In genomic region chr15:89557179-89557995, GRCm38 (mm10) we compare ENCODE assay signal across 7 mouse cellular contexts. TPM values are rescaled to one million over a fixed set of nuclear protein-coding genes. Genes with fewer than 3 reads are reported as not detected.
DNase-seq lines count a peak whose midpoint lies in the region; ATAC-seq lines count a peak whose summit lies in the region.

No protein-coding gene starts in this region.

- H3K27me3 ChIP-seq in kidney, embryonic 16.5 days (ENCODE audit: insufficient read depth, low read length) = peaks cover 33% of the 10 kb centered on the region
- H3K27me3 ChIP-seq in forebrain, embryonic 10.5 days (ENCODE audit: poor library complexity, severe bottlenecking) = peaks cover 56% of the 10 kb centered on the region
- peaks cover 30% of the 10 kb centered on the region for H3K27me3 ChIP-seq in hindbrain, embryonic 15.5 days
- H3K27me3 ChIP-seq in neural tube, embryonic 11.5 days (ENCODE audit: control insufficient read depth, insufficient read depth, low read length) = peaks cover 36% of the 10 kb centered on the region

- peaks cover 25% of the 10 kb centered on the region for H3K4me1 ChIP-seq in kidney, embryonic 16.5 days (ENCODE audit: insufficient read depth, low read length)
- H3K4me1 ChIP-seq in forebrain, embryonic 10.5 days = peaks cover 38% of the 10 kb centered on the region
- peaks cover 23% of the 10 kb centered on the region for H3K4me1 ChIP-seq in hindbrain, embryonic 15.5 days (replicated peaks)
- peaks cover 7% of the 10 kb centered on the region for H3K4me1 ChIP-seq in neural tube, embryonic 11.5 days (ENCODE audit: control insufficient read depth, insufficient read depth, low read length)

- no peaks in the 10 kb centered on the region for H3K9me3 ChIP-seq in kidney, embryonic 16.5 days (ENCODE audit: low read length)
- H3K9me3 ChIP-seq in forebrain, embryonic 10.5 days = no peaks in the 10 kb centered on the region
- H3K9me3 ChIP-seq in hindbrain, embryonic 15.5 days = no peaks in the 10 kb centered on the region
- no peaks in the 10 kb centered on the region for H3K9me3 ChIP-seq in neural tube, embryonic 11.5 days (ENCODE audit: control insufficient read depth, low read length)

- no peaks in the 10 kb centered on the region for H3K36me3 ChIP-seq in kidney, embryonic 16.5 days (ENCODE audit: insufficient read depth, low read length)
- H3K36me3 ChIP-seq in forebrain, embryonic 10.5 days (replicated peaks) = 0 out of 2 replicates have a peak, but pooled peaks cover 2% of the 10 kb centered on the region
- no peaks in the 10 kb centered on the region for H3K36me3 ChIP-seq in hindbrain, embryonic 15.5 days
- H3K36me3 ChIP-seq in neural tube, embryonic 11.5 days (ENCODE audit: control insufficient read depth, insufficient read depth, low read length) = no peaks in the 10 kb centered on the region

- no peak overlapping the region for H3K9ac ChIP-seq in kidney, embryonic 16.5 days (replicated peaks; ENCODE audit: low read length)
- H3K9ac ChIP-seq in hindbrain, embryonic 15.5 days = no peak overlapping the region
- H3K9ac ChIP-seq in neural tube, embryonic 11.5 days (ENCODE audit: low read length) = no peak overlapping the region

- H3K4me3 ChIP-seq in kidney, embryonic 16.5 days (ENCODE audit: low read length) = peak overlapping the region; percentile 33
- peak overlapping the region; percentile 42 for H3K4me3 ChIP-seq in forebrain, embryonic 10.5 days
- peak overlapping the region; percentile 8; the same call in 1 of the 2 replicates for H3K4me3 ChIP-seq in hindbrain, embryonic 15.5 days
- peak overlapping the region; percentile 25 for H3K4me3 ChIP-seq in neural tube, embryonic 11.5 days (ENCODE audit: low read depth, low read length)

- no peak overlapping the region for H3K27ac ChIP-seq in kidney, embryonic 16.5 days (ENCODE audit: low read length)
- H3K27ac ChIP-seq in forebrain, embryonic 10.5 days = no peak overlapping the region
- H3K27ac ChIP-seq in hindbrain, embryonic 15.5 days (replicated peaks) = no peak overlapping the region
- no peak overlapping the region for H3K27ac ChIP-seq in neural tube, embryonic 11.5 days (ENCODE audit: low read depth, low read length)

- no peak for ATAC-seq in kidney, embryonic 16.5 days (ENCODE audit: low FRiP score, low TSS enrichment)
- ATAC-seq in hindbrain, embryonic 15.5 days (ENCODE audit: low FRiP score, low read depth) = peak; percentile 39; the same call in 1 of the 2 replicates
- ATAC-seq in neural tube, embryonic 11.5 days (ENCODE audit: insufficient read depth, low FRiP score, low TSS enrichment) = no peak; the same call in 1 of the 2 replicates
- ATAC-seq in activated CD4-positive, CD25-positive, alpha-beta regulatory T cell, adult 4 months = no peak

- peak overlapping the region; percentile 54 for H3K4me2 ChIP-seq in kidney, embryonic 16.5 days (replicated peaks; ENCODE audit: low read depth, low read length)
- peak overlapping the region; percentile 44 for H3K4me2 ChIP-seq in hindbrain, embryonic 15.5 days
- H3K4me2 ChIP-seq in neural tube, embryonic 11.5 days (ENCODE audit: low read depth) = peak overlapping the region; percentile 35

- DNase-seq in kidney, adult 11 months = no peak
- DNase-seq in forebrain, embryonic 10.5 days (ENCODE audit: extremely low spot score, low spot score) = no peak
- no peak for DNase-seq in neural tube, embryonic 11.5 days (ENCODE audit: low spot score)
- no peak for DNase-seq in thymus, adult 18-20 months

- WGBS in kidney, embryonic 16.5 days = 14% methylated on average over 40 of the region's 40 CpGs
- 8% methylated on average over 40 of the region's 40 CpGs for WGBS in forebrain, embryonic 10.5 days
- 18% methylated on average over 40 of the region's 40 CpGs for WGBS in hindbrain, embryonic 15.5 days
- 8% methylated on average over 38 of the region's 40 CpGs for WGBS in neural tube, embryonic 11.5 days

RNA-seq across cellular contexts. Expression of gene Acr, which starts 10.7 kb away (rescaled TPM):
- 0.15 TPM in 1 of 2 replicates, not detected in the other for polyA plus RNA-seq in kidney, embryonic 16.5 days (2015; fragmentation: Nextera tagmentation; extraction: Ambion mirVana)
- 0.27 TPM in 1 of 2 replicates, not detected in the other for polyA plus RNA-seq in forebrain, embryonic 10.5 days (2016; fragmentation: Nextera tagmentation; extraction: Ambion mirVana)
- polyA plus RNA-seq in hindbrain, embryonic 15.5 days (2015; fragmentation: Nextera tagmentation; extraction: Ambion mirVana) = 1.4 and 1.5 TPM in 2 replicates
- polyA plus RNA-seq in neural tube, embryonic 11.5 days (2014; fragmentation: Nextera tagmentation; extraction: Ambion mirVana) = 0.40 TPM in 1 of 2 replicates, not detected in the other
- not detected for polyA plus RNA-seq in activated CD4-positive, CD25-positive, alpha-beta regulatory T cell, adult 4 months (2017; shearing (Covaris generic))

RNA-seq across cellular contexts. Expression of gene Rabl2, which starts 34.3 kb away (rescaled TPM):
- polyA plus RNA-seq in kidney, embryonic 16.5 days (2015; fragmentation: Nextera tagmentation; extraction: Ambion mirVana) = 56.1 and 59.5 TPM in 2 replicates
- 73.0 and 78.6 TPM in 2 replicates for polyA plus RNA-seq in forebrain, embryonic 10.5 days (2016; fragmentation: Nextera tagmentation; extraction: Ambion mirVana)
- 74.3 and 86.2 TPM in 2 replicates for polyA plus RNA-seq in hindbrain, embryonic 15.5 days (2015; fragmentation: Nextera tagmentation; extraction: Ambion mirVana)
- 96.7 and 104 TPM in 2 replicates for polyA plus RNA-seq in neural tube, embryonic 11.5 days (2014; fragmentation: Nextera tagmentation; extraction: Ambion mirVana)
- polyA plus RNA-seq in activated CD4-positive, CD25-positive, alpha-beta regulatory T cell, adult 4 months (2017; shearing (Covaris generic)) = 1 to 10 TPM in 1 of 2 experiments, under 1 TPM in 1; 0.88 to 2.6 TPM

RNA-seq across cellular contexts. Expression of gene Shank3, which starts 58.0 kb away (rescaled TPM):
- polyA plus RNA-seq in kidney, embryonic 16.5 days (2015; fragmentation: Nextera tagmentation; extraction: Ambion mirVana) = 1.8 and 2.9 TPM in 2 replicates
- 2.2 and 3.0 TPM in 2 replicates for polyA plus RNA-seq in forebrain, embryonic 10.5 days (2016; fragmentation: Nextera tagmentation; extraction: Ambion mirVana)
- 9.6 and 11.2 TPM in 2 replicates for polyA plus RNA-seq in hindbrain, embryonic 15.5 days (2015; fragmentation: Nextera tagmentation; extraction: Ambion mirVana)
- 2.7 and 3.0 TPM in 2 replicates for polyA plus RNA-seq in neural tube, embryonic 11.5 days (2014; fragmentation: Nextera tagmentation; extraction: Ambion mirVana)
- not detected for polyA plus RNA-seq in activated CD4-positive, CD25-positive, alpha-beta regulatory T cell, adult 4 months (2017; shearing (Covaris generic))

Comparison
In these comparisons a context has a peak if more than half of its experiments do, and no peak if none do; other contexts are left out.
1. RNA of gene Rabl2, which starts 34.3 kb away (polyA plus RNA-seq): 96.7 to 104 TPM in neural tube, embryonic 11.5 days, 74.3 to 86.2 TPM in hindbrain, embryonic 15.5 days, 73.0 to 78.6 TPM in forebrain, embryonic 10.5 days and 56.1 to 59.5 TPM in kidney, embryonic 16.5 days; 0.88 to 2.6 TPM in activated CD4-positive, CD25-positive, alpha-beta regulatory T cell, adult 4 months; every median in the first group is over 10 times any median in the second.
2. Peak in every context shown above with its lines, with median percentiles within 50 percentile points of each other: H3K4me2 ChIP-seq and H3K4me3 ChIP-seq.